Mouse (Mus musculus): ENCODE data around the gene Zfyve1.

GRCm38 (mm10) chr12:83633807-83634206, 36.8 kb upstream of the Zfyve1 start:
- no peak for TF ChIP-seq EP300 (IDR thresholded peaks at IDR 0.05; ENCODE audit: insufficient read depth, low read depth, low read length)
- no peak for TF ChIP-seq POLR2A (IDR thresholded peaks at IDR 0.05; ENCODE audit: insufficient read depth, low read length)
- no peak for TF ChIP-seq CTCF (IDR thresholded peaks at IDR 0.05; ENCODE audit: low read depth, low read length)
